Mouse (Mus musculus): ENCODE results near the gene Scamp1.

Scamp1 gene

DNA sequence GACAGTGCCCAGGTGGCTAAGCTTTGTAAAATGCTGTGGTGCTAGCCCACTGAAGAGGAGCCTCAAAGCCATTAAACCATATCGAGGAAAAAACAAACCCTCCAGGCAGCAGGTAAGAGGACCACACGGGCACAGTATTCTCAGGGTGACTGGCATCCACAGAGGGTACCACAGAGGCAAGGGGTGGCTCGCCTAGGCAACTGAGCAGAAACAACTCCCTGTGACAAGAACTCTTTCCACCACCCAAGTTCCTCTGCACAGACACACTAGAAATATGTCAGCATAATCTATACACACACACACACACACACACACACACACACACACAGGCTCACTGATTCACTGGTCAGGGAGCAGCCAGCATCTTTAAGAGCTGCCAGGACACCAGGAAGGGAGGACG, 46.2 kb downstream of the Scamp1 start:
- no peak for DNase-seq (ENCODE audit: extremely low read depth, insufficient read length, low spot score)

- DNase-seq (ENCODE audit: extremely low read depth, insufficient read length, low spot score) = no peak
Observed at GRCm38 (mm10) chr13:94231871-94232270, 53.8 kb downstream of the Scamp1 start.

- no peak for DNase-seq (ENCODE audit: extremely low read depth, insufficient read length, low spot score)
Observed at GRCm38 (mm10) chr13:94224717-94225705, 60.6 kb downstream of the Scamp1 start.

DNA sequence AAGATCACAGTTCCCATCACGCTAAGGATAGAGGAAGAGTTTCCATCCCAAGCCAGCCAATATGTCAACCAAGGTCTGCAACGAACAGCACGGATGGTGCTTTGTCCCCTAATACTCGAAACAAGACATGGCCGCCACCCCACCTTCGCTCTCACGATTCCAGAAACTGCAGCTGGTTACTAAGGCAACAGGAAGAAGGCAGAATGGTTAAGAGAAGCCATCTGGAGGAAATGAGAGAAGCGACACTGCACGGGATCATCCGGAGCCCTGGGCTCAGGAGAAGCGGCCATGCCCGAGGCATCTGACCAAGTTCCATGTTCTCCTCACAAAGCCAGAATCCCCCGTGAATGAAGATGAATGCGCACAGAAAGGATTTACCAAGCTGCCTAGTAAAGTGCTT, 62.0 kb downstream of the Scamp1 start:
- DNase-seq (ENCODE audit: extremely low read depth, insufficient read length, low spot score) = no peak

DNA sequence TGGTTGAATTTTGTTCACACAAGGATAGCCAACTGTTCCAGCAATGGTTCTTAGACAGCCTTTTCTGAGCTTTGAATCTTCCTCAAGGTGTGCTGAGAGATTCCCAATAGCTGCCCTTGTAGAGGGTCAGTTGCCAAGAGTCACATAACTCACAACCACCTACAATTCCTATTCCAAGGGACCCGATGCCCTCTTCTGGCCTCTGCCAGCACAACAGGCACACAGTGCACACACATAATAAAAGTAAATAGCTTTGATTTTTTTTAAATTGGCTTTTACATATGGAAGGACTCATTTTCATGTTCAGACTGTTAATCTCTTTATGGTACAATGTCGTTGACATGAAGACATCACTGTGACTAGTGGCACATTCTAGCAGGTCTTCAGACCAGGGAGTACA, 72.9 kb downstream of the Scamp1 start:
- DNase-seq (ENCODE audit: extremely low read depth, insufficient read length, low spot score) = no peak

GRCm38 (mm10) chr13:94212179-94212578, 73.5 kb downstream of the Scamp1 start:
- no peak for DNase-seq (ENCODE audit: extremely low read depth, insufficient read length, low spot score)

GRCm38 (mm10) chr13:94211236-94212119, 74.2 kb downstream of the Scamp1 start:
- no peak for DNase-seq (ENCODE audit: extremely low read depth, insufficient read length, low spot score)

- DNase-seq (ENCODE audit: extremely low read depth, insufficient read length, low spot score) = no peak
Observed at GRCm38 (mm10) chr13:94208892-94209291, 76.8 kb downstream of the Scamp1 start.

GRCm38 (mm10) chr13:94207973-94208372, 77.7 kb downstream of the Scamp1 start:
- no peak for DNase-seq (ENCODE audit: extremely low read depth, insufficient read length, low spot score)

- no peak for DNase-seq (ENCODE audit: extremely low read depth, insufficient read length, low spot score)
Observed at GRCm38 (mm10) chr13:94205234-94205633, 80.4 kb downstream of the Scamp1 start.

GRCm38 (mm10) chr13:94199829-94200228, 85.8 kb downstream of the Scamp1 start:
- DNase-seq (ENCODE audit: extremely low read depth, insufficient read length, low spot score) = no peak

GRCm38 (mm10) chr13:94198616-94199015, 87.0 kb downstream of the Scamp1 start:
- DNase-seq (ENCODE audit: extremely low read depth, insufficient read length, low spot score) = no peak

DNA sequence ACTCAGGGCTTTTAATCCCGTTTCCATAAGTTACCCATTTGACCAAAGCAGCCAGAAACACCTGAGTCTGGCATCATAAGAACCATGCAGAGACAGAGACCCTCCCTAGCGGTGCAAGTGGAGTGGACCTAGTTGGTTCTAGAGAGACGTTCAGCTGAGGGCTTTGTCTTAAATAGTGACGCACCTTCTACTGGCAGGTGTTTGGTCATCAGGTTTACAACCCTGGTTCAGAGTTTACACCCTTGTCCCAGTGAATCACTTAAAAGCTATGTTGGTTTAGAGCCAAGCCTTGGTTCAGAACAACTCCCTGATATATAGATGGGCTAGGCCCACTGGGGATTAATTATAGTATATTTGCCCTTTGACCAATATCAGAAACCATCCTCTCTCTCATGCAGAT, 92.4 kb downstream of the Scamp1 start:
- DNase-seq (ENCODE audit: extremely low read depth, insufficient read length, low spot score) = no peak

DNA sequence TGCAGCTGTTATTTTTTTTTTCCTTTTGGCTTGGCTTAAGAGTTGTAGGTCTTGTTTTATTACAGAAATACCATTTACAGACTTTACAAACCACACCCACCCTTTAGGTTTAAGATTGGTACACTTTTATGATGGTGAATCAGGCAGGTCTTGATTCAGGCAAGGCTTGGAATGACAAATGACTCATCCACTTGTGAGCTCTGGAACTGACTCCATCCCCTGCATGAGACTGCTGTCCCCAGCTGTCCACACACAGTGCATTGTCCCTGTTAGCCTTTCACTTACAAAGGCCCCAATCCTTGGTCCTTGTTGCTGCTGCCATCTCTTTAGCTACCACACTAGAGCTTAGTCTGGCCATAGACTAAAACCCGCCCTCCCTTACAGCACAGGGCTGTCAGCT, 95.3 kb downstream of the Scamp1 start:
- peak; percentile 48 for DNase-seq (ENCODE audit: extremely low read depth, insufficient read length, low spot score)

GRCm38 (mm10) chr13:94188200-94189086, 97.2 kb downstream of the Scamp1 start:
- DNase-seq (ENCODE audit: extremely low read depth, insufficient read length, low spot score) = no peak

DNA sequence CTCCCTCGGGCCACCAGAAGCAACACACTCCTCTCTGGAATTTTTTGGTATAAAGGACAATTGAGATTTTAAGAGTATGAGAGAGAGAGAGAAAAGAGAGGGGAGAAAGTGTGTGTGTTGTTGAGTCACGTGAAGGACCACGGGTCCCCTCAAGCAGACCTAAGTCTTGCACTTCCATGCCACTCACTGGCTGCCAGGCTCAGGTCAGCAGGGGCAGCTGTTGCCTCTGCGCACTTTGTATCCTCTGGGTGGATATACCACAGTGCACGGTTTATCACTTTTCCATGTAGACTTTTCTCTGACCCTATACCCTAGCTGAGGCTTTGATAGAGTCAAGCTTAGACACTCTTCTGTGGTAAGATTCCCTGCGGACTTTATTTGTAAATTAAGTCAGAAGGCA, 100.0 kb downstream of the Scamp1 start:
- no peak for DNase-seq (ENCODE audit: extremely low read depth, insufficient read length, low spot score)

DNA sequence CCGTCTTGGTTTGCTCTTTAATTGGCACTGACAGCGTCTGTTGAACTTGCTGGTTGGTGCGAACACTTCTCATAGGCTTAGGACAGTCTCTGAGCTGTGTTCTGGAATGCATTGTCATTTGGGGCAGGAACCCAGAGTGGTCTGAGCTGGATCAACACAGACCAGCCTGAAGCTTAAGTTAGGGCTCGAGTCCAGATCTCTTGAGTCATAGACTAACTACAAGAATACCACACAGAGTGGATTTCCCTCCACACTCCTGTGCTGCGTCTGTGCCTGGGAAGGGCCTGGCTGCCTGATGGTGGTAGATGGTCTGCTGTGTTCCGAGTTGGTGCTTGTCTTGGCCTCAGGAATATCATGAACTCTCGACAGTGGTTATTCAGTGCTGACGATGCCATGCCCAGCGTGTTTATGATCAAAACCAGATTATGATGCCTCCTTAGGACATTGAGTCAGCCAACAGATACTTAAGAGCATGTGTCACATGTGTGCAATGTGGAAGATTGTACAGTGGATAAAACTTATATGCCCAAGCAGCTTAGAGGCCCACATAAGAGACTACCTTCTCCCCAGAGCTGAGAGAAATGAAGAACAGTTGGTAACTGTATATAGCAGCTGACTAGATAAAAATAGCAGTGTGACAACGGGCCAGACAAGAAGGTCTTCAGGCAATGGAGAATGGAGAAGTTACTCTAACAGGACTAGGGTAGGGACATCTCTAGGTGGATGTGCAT, 100.8 kb downstream of the Scamp1 start:
- peak; percentile 67 for DNase-seq (ENCODE audit: extremely low read depth, insufficient read length, low spot score)

GRCm38 (mm10) chr13:94183372-94184021, 102.2 kb downstream of the Scamp1 start:
- no peak for DNase-seq (ENCODE audit: extremely low read depth, insufficient read length, low spot score)

GRCm38 (mm10) chr13:94182026-94182425, 103.6 kb downstream of the Scamp1 start:
- DNase-seq (ENCODE audit: extremely low read depth, insufficient read length, low spot score) = no peak

All from 3134 (cell line).